Mouse (Mus musculus): ENCODE data around the gene Hnrnpf.

DNA sequence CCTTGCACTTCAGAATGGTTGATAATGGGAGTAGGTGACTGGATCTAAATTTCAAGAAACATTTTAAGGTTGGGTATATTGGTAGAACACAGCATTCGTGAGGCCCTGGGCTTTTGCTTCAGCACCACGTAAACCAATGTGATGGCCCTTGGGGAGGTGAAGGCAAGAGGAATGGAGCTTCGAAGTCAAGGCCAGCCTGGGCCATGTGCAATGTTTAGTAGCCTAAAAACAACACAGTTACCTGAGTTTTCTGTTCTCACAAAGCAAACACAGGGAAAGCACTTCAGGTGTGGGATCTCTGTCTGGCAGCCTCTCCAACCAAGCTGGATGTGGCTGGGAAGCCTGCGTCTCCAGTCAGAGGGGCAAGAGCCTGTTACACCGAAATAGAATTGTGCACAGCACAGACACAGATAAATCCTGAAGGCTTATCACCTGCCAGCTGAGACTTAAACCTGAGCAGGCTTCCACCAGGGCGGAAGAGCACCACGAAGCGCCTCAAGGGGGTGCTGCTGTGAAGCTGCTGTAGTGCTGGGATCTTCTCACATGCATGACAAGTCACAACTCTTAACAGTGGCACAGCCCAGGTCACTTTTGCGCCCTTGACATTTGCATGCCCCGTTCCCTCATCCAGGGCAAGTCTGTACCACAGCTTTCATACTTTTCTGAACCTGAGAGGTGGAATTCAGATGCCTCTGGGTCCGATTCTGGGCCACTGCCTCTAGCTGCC, 32.4 kb downstream of the Hnrnpf start:
- TF ChIP-seq CTCF (IDR thresholded peaks at IDR 0.05; ENCODE audit: low read depth, low read length) (peak; percentile 77), POLR2A (IDR thresholded peaks at IDR 0.05; ENCODE audit: insufficient read depth, low read length) (no peak), EP300 (IDR thresholded peaks at IDR 0.05; ENCODE audit: insufficient read depth, low read depth, low read length) (no peak)
